Mouse (Mus musculus): ENCODE data around the gene Cotl1.

DNA sequence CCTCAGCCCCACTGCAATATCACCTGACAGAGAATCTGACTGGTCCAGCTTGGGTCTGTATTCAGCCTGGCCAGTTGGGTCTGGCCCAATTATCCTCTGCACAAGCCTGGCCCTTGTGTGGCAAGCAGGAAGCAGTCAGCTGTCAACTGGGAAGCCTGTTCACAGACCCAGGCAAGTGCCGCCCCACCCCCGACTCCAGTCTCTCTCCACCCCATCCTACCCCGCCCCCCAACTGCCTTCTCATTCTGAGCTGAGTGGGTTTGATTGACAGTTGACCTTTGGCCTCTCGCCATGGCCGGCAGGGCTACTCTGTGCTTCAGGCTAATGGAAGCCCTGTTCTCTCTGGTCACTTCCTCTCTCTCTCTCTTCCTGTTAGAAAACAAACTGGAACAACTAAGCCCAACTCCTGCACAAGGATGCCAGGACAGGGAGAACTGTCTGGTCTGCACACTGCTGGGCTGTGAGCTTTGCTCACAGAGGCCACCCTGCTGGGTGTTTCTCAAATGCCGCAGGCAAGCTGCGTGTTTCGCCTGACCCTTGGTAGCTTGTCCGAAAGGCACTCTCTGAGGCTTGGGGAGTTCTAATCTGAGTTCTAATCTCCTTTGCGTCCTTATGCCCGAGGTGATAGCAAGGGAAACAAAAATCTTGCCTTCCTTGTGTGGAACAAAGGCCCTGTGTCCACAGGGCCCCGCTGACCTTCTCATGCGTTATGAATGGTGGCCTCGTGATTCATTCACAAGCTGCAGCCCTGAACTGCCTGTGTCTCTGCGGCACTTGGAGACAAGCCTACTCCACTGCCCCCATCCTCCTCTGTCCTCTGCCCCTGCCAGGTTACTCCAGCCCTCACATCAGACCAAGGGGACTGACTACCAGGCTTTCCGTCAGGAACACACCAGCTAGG lies 48.3 kb downstream of the Cotl1 start:
- TF ChIP-seq CTCF (IDR thresholded peaks at IDR 0.05; ENCODE audit: low read depth) (no peak), EP300 (IDR thresholded peaks at IDR 0.05; ENCODE audit: low read depth) (no peak)
